Mouse (Mus musculus) mouse embryonic stem cell (cell line): ENCODE measurements around the gene Reln.

ENCODE experiments used
- in situ Hi-C, 2 experiments: fragments of 300-500 bp; cut with MboI; formaldehyde crosslinking; loops; 1 replicate in 1 of 2; 3 replicates in 1 of 2; pipeline ENCODE4 v1.14.3; 2019 to 2020; ENCODE audit warnings: low sequenced_read_pairs in 2 of 2, low pct_unique_long_range_greater_than_20kb in 1 of 2, mixed read lengths in 1 of 2; ENCODE audit not compliant: unreplicated experiment in 1 of 2

Reln gene

GRCm38 (mm10) chr5:22160935-22161334 is 183.6 kb downstream of the Reln start:
- in situ Hi-C loops = no loop called here

- in situ Hi-C loops = no loop called here
Observed at GRCm38 (mm10) chr5:22158754-22159153, 185.7 kb downstream of the Reln start.

GRCm38 (mm10) chr5:22153601-22154000 is 190.9 kb downstream of the Reln start:
- in situ Hi-C loops = no loop called here

- in situ Hi-C loops = no loop called here
Observed at GRCm38 (mm10) chr5:22141821-22142220, 202.7 kb downstream of the Reln start.

GRCm38 (mm10) chr5:22139015-22139414 is 205.5 kb downstream of the Reln start:
- in situ Hi-C loops = no loop called here

- in situ Hi-C loops = no loop called here
Observed at GRCm38 (mm10) chr5:22134402-22134801, 210.1 kb downstream of the Reln start.

GRCm38 (mm10) chr5:22131730-22132522 is 212.6 kb downstream of the Reln start:
- in situ Hi-C loops = no loop called here

- in situ Hi-C loops = no loop called here
Observed at GRCm38 (mm10) chr5:22127583-22127982, 216.9 kb downstream of the Reln start.

- in situ Hi-C loops = no loop called here
Observed at GRCm38 (mm10) chr5:22119296-22119695, 225.2 kb downstream of the Reln start.

GRCm38 (mm10) chr5:22118456-22118855 is 226.0 kb downstream of the Reln start:
- in situ Hi-C loops = no loop called here

- in situ Hi-C loops = no loop called here
Observed at GRCm38 (mm10) chr5:22116922-22117321, 227.6 kb downstream of the Reln start.

- in situ Hi-C loops = no loop called here
Observed at GRCm38 (mm10) chr5:22106811-22107485, 237.6 kb downstream of the Reln start.

GRCm38 (mm10) chr5:22094984-22095383 is 249.5 kb downstream of the Reln start:
- in situ Hi-C loops = no loop called here

GRCm38 (mm10) chr5:22094043-22094442 is 250.5 kb downstream of the Reln start:
- in situ Hi-C loops = no loop called here

- in situ Hi-C loops = no loop called here
Observed at GRCm38 (mm10) chr5:22093157-22093865, 251.2 kb downstream of the Reln start.

GRCm38 (mm10) chr5:22080468-22080986 is 264.0 kb downstream of the Reln start:
- in situ Hi-C loops = no loop called here

GRCm38 (mm10) chr5:22074971-22075370 is 269.5 kb downstream of the Reln start:
- in situ Hi-C loops = no loop called here

- in situ Hi-C loops = no loop called here
Observed at GRCm38 (mm10) chr5:22072591-22072990, 271.9 kb downstream of the Reln start.

- in situ Hi-C loops = no loop called here
Observed at GRCm38 (mm10) chr5:22059251-22059650, 285.3 kb downstream of the Reln start.
